Mouse (Mus musculus) left cerebral cortex, adult 2 months (tissue): ENCODE measurements around the gene Tnfrsf12a. TPM values are rescaled to one million over a fixed set of nuclear protein-coding genes. Genes with fewer than 3 reads are reported as not detected.

Source experiments
- DNase-seq, 2 experiments: peaks; one replicate each; pipeline ENCODE4 v3.0.0; 2021 to 2022; ENCODE audit warnings: low spot score in 2 of 2, mixed read lengths in 1 of 2; ENCODE audit errors: extremely low spot score in 1 of 2
- H3K27ac ChIP-seq: fragments of 200-600 bp; 2 replicates; pipeline ENCODE4 v1.8.1; 2022
- H3K4me3 ChIP-seq: fragments of 200-600 bp; 2 replicates; pipeline ENCODE4 v1.8.1; 2022
- CTCF ChIP-seq: fragments of 200-600 bp; IDR thresholded peaks from 2 replicates; pipeline ENCODE4 v1.8.1; 2022; ENCODE audit warnings: antibody characterized with exemption, mild to moderate bottlenecking, moderate library complexity
- intact Hi-C: fragments of 180-260 bp; cut with DNase I; formaldehyde crosslinking; loops from one replicate; pipeline ENCODE4 v1.15.1; 2025
- total RNA-seq, 2 experiments: library from RNA; stranded (reverse); gene quantifications; 2 replicates each; pipeline ENCODE4 v1.2.3; 2021

Tnfrsf12a gene
- total RNA-seq, 2 experiments from 2014 or later = 10.3 to 14.3 TPM

DNA sequence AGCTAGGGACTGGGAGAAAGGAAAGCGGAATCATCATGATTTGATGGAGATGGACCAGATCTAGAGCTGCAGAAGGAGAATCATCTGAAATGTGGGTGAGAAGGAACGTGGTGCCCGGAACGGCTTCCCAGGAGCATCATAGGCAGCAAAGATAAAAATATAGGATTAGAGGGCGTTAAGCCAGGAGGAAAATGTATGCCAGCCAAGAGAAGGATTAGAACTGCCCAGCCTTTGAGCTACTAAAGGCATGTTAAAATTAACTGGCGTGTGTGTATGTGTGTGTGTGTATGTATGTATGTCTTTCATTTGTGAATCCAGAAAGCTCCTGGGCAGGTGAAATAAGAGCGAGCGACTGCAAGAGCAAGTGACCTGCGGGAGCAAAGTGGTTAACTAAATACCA, 26.0 kb upstream of the Tnfrsf12a start:
- no peak for TF ChIP-seq CTCF
- intact Hi-C loops = loop anchor here (10.0 kb wide), 1 partner anchor 508 kb away; the partner anchor contains the start of gene Zfp40
- no peak overlapping the region for H3K27ac ChIP-seq
- H3K4me3 ChIP-seq = no peak overlapping the region
- no peak for DNase-seq

DNA sequence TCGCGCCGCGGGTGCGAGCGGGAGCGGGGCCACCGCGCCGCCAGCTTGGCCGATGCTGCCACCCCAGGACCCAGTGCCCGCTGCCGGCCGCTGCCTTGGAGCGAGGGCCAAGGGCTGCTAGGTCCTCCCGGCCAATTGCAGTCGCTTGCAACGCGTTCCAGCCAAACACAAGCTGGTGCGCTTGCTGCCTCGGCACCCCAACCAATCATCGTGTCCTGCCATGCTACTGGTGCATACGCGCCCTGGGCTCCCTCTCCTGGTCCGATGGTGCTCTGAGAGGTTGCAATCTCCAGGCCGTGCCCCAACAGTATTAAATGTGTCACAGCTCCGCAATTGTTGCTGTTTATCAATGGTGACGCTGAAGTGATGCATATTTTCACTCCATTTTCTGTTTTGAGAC, 22.8 kb upstream of the Tnfrsf12a start:
- intact Hi-C loops = loop anchor here (1.0 to 10.0 kb wide), 2 partner anchors 27 to 505 kb away; partner anchors contain the start of genes Hcfc1r1, Thoc6 and Zfp40
- H3K27ac ChIP-seq = peak overlapping the region; percentile 67; the same call in 1 of the 2 replicates

DNA sequence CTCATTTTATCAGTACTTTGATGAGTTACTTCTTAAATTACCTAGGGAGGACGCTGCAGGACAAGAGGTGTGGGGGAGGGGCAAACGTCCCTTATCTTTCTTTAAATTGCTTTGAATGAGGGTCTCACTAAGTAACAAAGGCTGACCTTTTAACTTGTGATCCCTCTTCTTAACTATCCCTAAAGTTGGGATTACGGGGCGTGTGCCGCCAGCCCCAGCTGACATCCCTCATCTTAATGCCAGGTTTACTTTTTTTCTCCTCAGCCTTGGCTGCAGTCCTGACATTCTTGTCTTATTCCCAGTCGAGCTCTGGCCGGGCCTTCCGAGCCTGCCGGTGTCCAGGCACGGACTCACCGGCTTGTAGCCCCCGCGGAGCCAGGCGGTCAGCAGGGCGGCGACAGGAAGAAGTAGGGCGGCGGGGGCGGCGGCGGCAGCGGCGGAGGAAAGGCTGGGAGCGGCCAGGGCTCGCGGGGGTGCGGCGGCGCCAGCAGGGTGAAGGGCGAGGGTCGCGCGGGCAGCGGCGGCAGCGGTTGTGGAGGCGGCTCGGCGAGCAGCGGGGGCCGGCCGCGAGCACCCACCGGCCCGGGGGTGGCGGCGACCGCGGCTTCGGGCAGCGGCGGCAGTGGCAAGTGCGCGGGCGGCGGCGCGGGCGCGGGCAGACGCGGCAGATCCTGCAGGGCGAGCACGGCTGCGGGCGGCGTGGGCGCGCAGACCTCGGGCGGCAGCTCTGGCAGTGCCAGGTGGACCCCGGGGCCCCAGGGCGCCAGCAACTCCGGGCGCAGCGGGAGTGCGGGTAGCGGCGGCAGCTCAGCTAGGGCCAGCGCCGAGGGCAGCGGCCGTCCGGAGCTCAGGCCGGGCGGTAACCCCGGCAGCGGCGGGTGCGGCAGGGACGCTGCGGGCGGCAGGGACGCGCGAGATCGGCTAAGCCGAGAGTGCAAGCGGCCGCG, 22.1 kb upstream of the Tnfrsf12a start:
- H3K4me3 ChIP-seq = peak overlapping the region; percentile 59
- peak; percentile 38 to 53 for DNase-seq
- TF ChIP-seq CTCF = no peak
- H3K27ac ChIP-seq = peak overlapping the region; percentile 67; the same call in 1 of the 2 replicates
- intact Hi-C loops = loop anchor here (1.0 to 10.0 kb wide), 2 partner anchors 26 to 505 kb away; partner anchors contain the start of genes Hcfc1r1, Thoc6 and Zfp40

More for the DNA sequence above, 22.8 kb upstream of the Tnfrsf12a start:
- H3K4me3 ChIP-seq = peak overlapping the region; percentile 59
- peak; percentile 84 to 88 for DNase-seq
- peak; percentile 79 for TF ChIP-seq CTCF

DNA sequence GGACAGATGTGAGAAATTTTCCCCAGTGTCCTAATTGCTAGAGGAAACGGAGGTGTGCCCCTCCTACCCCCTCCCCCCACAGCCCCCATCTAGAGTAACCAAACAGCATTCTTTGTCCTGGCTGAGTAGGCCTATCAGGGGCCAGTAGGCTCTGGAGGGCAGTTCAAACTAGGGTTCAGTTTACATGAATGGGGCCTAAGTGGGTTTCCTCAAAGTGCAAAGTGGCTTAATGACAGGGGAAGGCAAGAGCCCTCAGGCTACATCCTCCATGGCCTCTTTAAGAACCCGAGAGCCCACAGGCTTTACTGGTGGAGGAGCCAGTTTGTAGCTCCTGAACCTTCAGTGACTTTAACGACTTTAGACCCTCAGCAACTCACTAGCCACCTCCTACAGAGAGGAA, 18.5 kb upstream of the Tnfrsf12a start:
- DNase-seq = no peak
- Histone ChIP-seq H3K27ac (no peak overlapping the region), H3K4me3 (no peak overlapping the region)
- TF ChIP-seq CTCF = no peak
- intact Hi-C loops = no loop called here

DNA sequence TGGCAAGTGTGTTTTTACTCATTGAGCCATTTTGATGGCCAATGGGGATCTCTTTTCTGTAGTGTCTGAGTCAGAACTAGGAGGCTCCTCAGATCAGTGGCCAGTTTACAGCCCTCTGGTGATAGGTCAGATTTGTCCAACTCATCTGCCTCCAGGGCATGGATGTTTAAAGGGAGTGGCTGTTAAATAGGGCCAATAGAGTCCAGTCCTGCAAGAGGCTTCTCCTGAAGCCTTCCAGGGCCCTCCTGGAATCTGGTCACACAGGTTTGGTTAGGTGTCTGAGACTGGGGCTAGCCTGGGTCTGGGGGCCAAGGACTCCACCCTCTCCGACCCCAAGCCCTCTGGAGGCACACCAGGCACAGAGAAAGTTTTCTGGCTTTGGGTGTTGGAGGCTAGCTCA, 17.2 kb upstream of the Tnfrsf12a start:
- intact Hi-C loops = no loop called here
- H3K27ac ChIP-seq = no peak overlapping the region

DNA sequence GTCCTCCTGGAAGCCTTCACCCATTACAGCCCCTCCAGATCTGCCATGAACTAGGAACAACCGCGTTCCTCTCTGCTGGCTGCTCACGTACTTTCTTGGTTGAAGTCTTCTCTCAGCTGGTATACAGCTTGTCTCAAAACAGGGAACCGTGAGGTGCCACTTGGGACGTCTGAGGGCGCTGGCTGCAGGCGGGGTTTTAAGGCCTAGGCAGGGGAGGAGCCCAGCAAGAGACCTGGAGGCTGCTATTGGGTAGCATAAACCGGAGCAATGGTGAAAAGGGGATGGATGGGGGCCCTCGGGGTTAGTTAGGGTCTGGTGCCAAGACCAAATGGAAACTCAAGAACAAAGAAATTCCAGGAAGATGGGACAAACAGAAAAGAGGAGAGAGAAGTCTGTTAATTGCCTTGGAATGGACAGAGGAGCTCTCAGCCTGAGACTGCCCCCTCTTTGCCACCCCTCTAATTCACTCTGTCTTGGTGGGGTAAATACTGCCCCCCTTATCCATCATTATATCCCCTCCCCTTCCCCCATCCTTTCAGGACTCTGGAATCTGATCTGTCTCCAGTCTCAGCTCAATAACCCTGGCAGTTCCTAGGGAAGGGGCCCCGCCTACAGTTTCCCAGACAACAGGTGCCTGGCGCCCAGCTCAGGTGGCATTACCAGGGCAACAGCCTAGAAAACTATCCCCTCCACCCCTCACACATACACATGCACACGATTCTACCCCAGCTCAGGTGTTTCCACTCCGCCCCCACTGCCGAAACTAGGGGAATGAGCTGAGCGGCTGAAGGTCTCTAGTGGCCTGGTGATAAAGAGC, 6.8 kb upstream of the Tnfrsf12a start, which contains the start of gene Cldn9:
Cldn9 (minus strand) TSS at position 171 of the 817 bp plus-strand sequence.
- Histone ChIP-seq H3K4me3 (no peak within 1 kb of the TSS), H3K27ac (no peak within 1 kb of the TSS)
- intact Hi-C loops = no loop called here
- DNase-seq = no peak
- TF ChIP-seq CTCF = no peak

More for the DNA sequence above, 17.2 kb upstream of the Tnfrsf12a start:
- no peak overlapping the region for H3K4me3 ChIP-seq
- no peak for TF ChIP-seq CTCF
- DNase-seq = no peak

DNA sequence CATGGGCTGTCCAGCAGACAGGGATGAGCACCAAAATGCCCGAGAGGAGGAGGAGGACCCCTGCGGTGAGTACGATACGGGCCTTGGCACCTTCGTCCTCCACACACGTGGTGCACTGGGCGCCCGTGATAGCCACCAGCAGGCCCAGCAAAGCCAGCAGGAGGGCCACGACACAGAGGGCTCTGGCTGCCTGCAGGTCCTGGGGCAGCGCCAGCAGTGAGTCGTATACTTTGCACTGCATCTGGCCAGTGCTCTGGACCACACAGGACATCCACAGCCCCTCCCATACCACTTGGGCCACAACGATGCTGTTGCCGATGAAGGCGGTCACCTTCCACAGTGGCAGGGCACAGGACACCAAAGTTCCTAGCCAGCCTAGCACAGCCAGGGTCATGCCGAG, 6.0 kb upstream of the Tnfrsf12a start:
- intact Hi-C loops = no loop called here
- no peak for DNase-seq
- H3K27ac ChIP-seq = no peak overlapping the region
- no peak overlapping the region for H3K4me3 ChIP-seq
- TF ChIP-seq CTCF = no peak

DNA sequence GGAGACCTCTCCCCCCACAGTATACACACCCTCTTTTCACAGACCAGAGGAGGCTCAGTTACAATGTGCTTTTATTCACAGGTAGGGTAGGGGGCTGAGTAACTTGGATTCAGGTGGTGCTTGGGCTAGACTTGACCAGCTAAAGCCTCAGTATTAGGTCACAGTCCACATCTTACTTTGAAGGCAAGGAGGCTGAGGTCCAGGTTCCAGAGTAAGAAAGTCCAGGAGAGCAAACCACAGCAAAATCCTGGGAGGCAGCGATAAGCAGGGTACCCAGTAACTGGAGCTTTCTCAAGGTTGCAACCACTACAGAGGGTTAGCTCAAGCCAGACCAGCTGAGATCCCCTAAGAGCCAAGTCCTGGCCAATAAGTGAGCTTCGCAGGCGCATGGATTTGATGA, 5.3 kb upstream of the Tnfrsf12a start:
- H3K4me3 ChIP-seq = no peak overlapping the region
- no peak for DNase-seq
- intact Hi-C loops = no loop called here
- H3K27ac ChIP-seq = no peak overlapping the region
- TF ChIP-seq CTCF = no peak

DNA sequence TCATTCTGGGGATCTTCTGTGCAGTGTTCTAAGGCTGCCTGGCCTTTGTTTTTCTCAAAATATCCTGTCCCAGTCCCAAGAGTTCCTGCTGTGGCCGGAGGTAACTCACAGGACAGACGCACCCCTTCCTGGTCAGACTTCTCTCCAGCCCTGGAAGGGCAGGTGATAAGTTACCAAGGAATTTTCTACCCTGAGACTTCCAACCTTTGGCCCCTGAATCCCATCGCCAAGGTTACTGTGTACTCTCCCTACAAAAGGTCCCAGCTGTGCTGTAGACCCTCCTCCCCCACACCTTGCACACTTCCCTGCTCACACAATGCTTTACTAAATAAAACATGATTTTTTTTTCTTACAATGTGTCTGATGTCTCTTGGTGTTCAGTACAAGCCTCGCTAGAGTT, 4.8 kb upstream of the Tnfrsf12a start:
- no peak for DNase-seq
- TF ChIP-seq CTCF = no peak
- intact Hi-C loops = no loop called here
- no peak overlapping the region for H3K4me3 ChIP-seq
- H3K27ac ChIP-seq = no peak overlapping the region

DNA sequence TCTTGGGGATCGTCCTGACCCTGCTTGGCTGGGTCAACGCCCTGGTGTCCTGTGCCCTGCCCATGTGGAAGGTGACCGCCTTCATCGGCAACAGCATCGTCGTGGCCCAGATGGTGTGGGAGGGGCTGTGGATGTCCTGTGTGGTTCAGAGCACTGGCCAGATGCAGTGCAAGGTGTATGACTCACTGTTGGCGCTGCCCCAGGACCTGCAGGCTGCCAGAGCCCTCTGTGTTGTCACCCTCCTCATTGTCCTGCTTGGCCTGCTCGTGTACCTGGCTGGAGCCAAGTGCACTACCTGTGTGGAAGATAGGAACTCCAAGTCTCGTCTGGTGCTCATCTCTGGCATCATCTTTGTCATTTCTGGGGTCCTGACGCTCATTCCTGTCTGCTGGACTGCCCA, 3.8 kb upstream of the Tnfrsf12a start:
- intact Hi-C loops = no loop called here
- Histone ChIP-seq H3K4me3 (no peak overlapping the region), H3K27ac (no peak overlapping the region)
- TF ChIP-seq CTCF = no peak
- DNase-seq = no peak

DNA sequence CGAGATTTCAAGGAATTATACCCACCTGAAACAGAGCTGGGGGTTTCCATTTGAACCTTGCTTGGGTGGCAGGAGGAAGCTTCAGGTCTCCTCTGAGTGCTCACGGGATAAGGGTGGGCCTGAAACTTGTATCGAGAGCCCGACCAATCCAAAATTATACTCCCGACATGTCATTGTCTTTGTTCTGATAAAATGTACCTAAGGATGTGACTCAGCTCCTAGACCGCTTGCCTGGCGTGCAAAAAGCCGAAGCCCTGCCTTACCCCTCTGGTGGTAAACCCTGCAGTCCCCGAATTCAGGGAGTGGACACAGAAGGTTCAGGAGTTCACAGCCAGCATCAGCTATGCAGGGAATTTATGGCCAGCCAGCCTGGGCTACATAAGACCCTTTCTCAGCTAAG, 3.1 kb upstream of the Tnfrsf12a start:
- no peak for TF ChIP-seq CTCF
- H3K27ac ChIP-seq = no peak overlapping the region
- intact Hi-C loops = no loop called here
- no peak overlapping the region for H3K4me3 ChIP-seq
- peak in 1 of 2 experiments; percentile 8 for DNase-seq
